Mouse (Mus musculus): Measurements from ENCODE around the gene Fbxo17. TPM values are rescaled to one million over a fixed set of nuclear protein-coding genes. Genes with fewer than 3 reads are reported as not detected.

The Fbxo17 gene
- polyA plus RNA-seq, 1 experiment from 2014 or later, result 5.3 TPM

- no peak for ATAC-seq
- Histone ChIP-seq H3K9me3 (replicated peaks) (no peaks in the 10 kb centered on the region), H3K4me3 (peak overlapping the region; percentile 55), H3K27ac (0 out of 2 replicates have a peak overlapping the region, but pooled peaks have one; percentile 16), H3K4me1 (peaks cover 13% of the 10 kb centered on the region), H3K9ac (peak overlapping the region; percentile 82), H3K4me2 (peak overlapping the region; percentile 85), H3K27me3 (no peaks in the 10 kb centered on the region), H3K36me3 (ENCODE audit: poor library complexity, severe bottlenecking) (peaks cover 53% of the 10 kb centered on the region)
- 2% methylated on average over 13 of the region's 13 CpGs for WGBS
Measured at GRCm38 (mm10) chr7:28741368-28741708, 24.7 kb downstream of the Fbxo17 start.

- Histone ChIP-seq H3K4me2 (peak within 1 kb of the TSS; percentile 85), H3K4me1 (peaks cover 13% of the 10 kb centered on the region), H3K9me3 (replicated peaks) (no peaks in the 10 kb centered on the region), H3K4me3 (peak within 1 kb of the TSS; percentile 55), H3K36me3 (ENCODE audit: poor library complexity, severe bottlenecking) (peaks cover 52% of the 10 kb centered on the region), H3K9ac (peak within 1 kb of the TSS; percentile 82), H3K27me3 (no peaks in the 10 kb centered on the region), H3K27ac (peak within 1 kb of the TSS; percentile 75)
- WGBS, result under 1% methylated on average over 39 of the region's 39 CpGs
- ATAC-seq, result peak; percentile 99
Measured at GRCm38 (mm10) chr7:28741709-28742438, 25.3 kb downstream of the Fbxo17 start, which contains the start of the genes Mrps12 and Sars2. Mrps12 (minus strand) TSS chr7:28741820. Sars2 (plus strand) TSS chr7:28741992.

- Histone ChIP-seq H3K4me2 (no peak overlapping the region), H3K27ac (no peak overlapping the region), H3K9ac (no peak overlapping the region), H3K4me3 (no peak overlapping the region), H3K27me3 (no peaks in the 10 kb centered on the region), H3K4me1 (no peaks in the 10 kb centered on the region), H3K36me3 (ENCODE audit: poor library complexity, severe bottlenecking) (peaks cover 61% of the 10 kb centered on the region), H3K9me3 (replicated peaks) (no peaks in the 10 kb centered on the region)
- WGBS, result 96% methylated on average over 7 of the region's 7 CpGs
- ATAC-seq, result no peak
Measured at GRCm38 (mm10) chr7:28749935-28750334, 33.3 kb downstream of the Fbxo17 start.

GRCm38 (mm10) chr7:28756079-28756478 lies 39.5 kb downstream of the Fbxo17 start, which contains the start of gene Ccer2:
Ccer2 (plus strand) TSS chr7:28756174.
- no peak for ATAC-seq

GRCm38 (mm10) chr7:28758623-28759022 lies 42.0 kb downstream of the Fbxo17 start:
- WGBS, result 79% methylated on average over 13 of the region's 13 CpGs
- peaks cover 9% of the 10 kb centered on the region; the same call in 1 of the 2 replicates for H3K4me1 ChIP-seq
- no peak overlapping the region for H3K27ac ChIP-seq
- no peak overlapping the region for H3K4me2 ChIP-seq
- H3K36me3 ChIP-seq (ENCODE audit: poor library complexity, severe bottlenecking), result peaks cover 48% of the 10 kb centered on the region
- ATAC-seq, result no peak
- H3K9me3 ChIP-seq (replicated peaks), result no peaks in the 10 kb centered on the region
- H3K27me3 ChIP-seq, result peaks cover 26% of the 10 kb centered on the region
- no peak overlapping the region for H3K9ac ChIP-seq
- H3K4me3 ChIP-seq, result no peak overlapping the region

More at GRCm38 (mm10) chr7:28756079-28756478, 39.5 kb downstream of the Fbxo17 start, which contains the start of gene Ccer2:
- Histone ChIP-seq H3K4me3 (peak within 1 kb of the TSS; percentile 12; the same call in 1 of the 2 replicates), H3K9me3 (replicated peaks) (no peaks in the 10 kb centered on the region), H3K4me2 (peak within 1 kb of the TSS; percentile 45), H3K27me3 (peaks cover 26% of the 10 kb centered on the region), H3K9ac (peak within 1 kb of the TSS; percentile 45; the same call in 1 of the 2 replicates), H3K36me3 (ENCODE audit: poor library complexity, severe bottlenecking) (peaks cover 46% of the 10 kb centered on the region), H3K27ac (no peak within 1 kb of the TSS), H3K4me1 (peaks cover 9% of the 10 kb centered on the region; the same call in 1 of the 2 replicates)
- 5% methylated on average over 17 of the region's 17 CpGs for WGBS

- 96% methylated on average over 9 of the region's 9 CpGs for WGBS
- Histone ChIP-seq H3K27me3 (peaks cover 6% of the 10 kb centered on the region), H3K4me1 (peaks cover 8% of the 10 kb centered on the region), H3K4me2 (no peak overlapping the region), H3K36me3 (ENCODE audit: poor library complexity, severe bottlenecking) (peaks cover 45% of the 10 kb centered on the region), H3K9me3 (replicated peaks) (no peaks in the 10 kb centered on the region), H3K4me3 (no peak overlapping the region), H3K9ac (no peak overlapping the region), H3K27ac (no peak overlapping the region)
- no peak for ATAC-seq
Measured at GRCm38 (mm10) chr7:28761907-28762306, 45.3 kb downstream of the Fbxo17 start.

GRCm38 (mm10) chr7:28765211-28765610 lies 48.6 kb downstream of the Fbxo17 start:
- peaks cover 25% of the 10 kb centered on the region for H3K36me3 ChIP-seq (ENCODE audit: poor library complexity, severe bottlenecking)
- peak overlapping the region; percentile 76; the same call in 1 of the 2 replicates for H3K4me3 ChIP-seq
- H3K9me3 ChIP-seq (replicated peaks), result no peaks in the 10 kb centered on the region
- H3K4me2 ChIP-seq, result peak overlapping the region; percentile 78
- H3K27ac ChIP-seq, result no peak overlapping the region
- peaks cover 28% of the 10 kb centered on the region for H3K4me1 ChIP-seq
- ATAC-seq, result no peak
- H3K27me3 ChIP-seq, result no peaks in the 10 kb centered on the region
- 84% methylated on average over 6 of the region's 6 CpGs for WGBS
- peak overlapping the region; percentile 71; the same call in 1 of the 2 replicates for H3K9ac ChIP-seq

GRCm38 (mm10) chr7:28766173-28766879 lies 49.7 kb downstream of the Fbxo17 start, which contains the start of gene Sirt2:
Sirt2 (plus strand) TSS chr7:28766735.
- peak within 1 kb of the TSS; percentile 71 for H3K9ac ChIP-seq
- peak within 1 kb of the TSS; percentile 76 for H3K4me3 ChIP-seq
- H3K27ac ChIP-seq, result no peak within 1 kb of the TSS
- H3K36me3 ChIP-seq (ENCODE audit: poor library complexity, severe bottlenecking), result peaks cover 14% of the 10 kb centered on the region
- no peaks in the 10 kb centered on the region for H3K27me3 ChIP-seq
- H3K4me2 ChIP-seq, result peak within 1 kb of the TSS; percentile 79
- no peaks in the 10 kb centered on the region for H3K9me3 ChIP-seq (replicated peaks)
- under 1% methylated on average over 45 of the region's 45 CpGs for WGBS
- peaks cover 28% of the 10 kb centered on the region for H3K4me1 ChIP-seq
- peak; percentile 99 for ATAC-seq

- ATAC-seq, result no peak; the same call in 1 of the 2 replicates
- Histone ChIP-seq H3K27ac (no peak overlapping the region), H3K36me3 (ENCODE audit: poor library complexity, severe bottlenecking) (peaks cover 11% of the 10 kb centered on the region), H3K9me3 (replicated peaks) (no peaks in the 10 kb centered on the region), H3K4me1 (peaks cover 28% of the 10 kb centered on the region), H3K4me3 (peak overlapping the region; percentile 76), H3K27me3 (no peaks in the 10 kb centered on the region), H3K4me2 (peak overlapping the region; percentile 79), H3K9ac (peak overlapping the region; percentile 66)
- 4% methylated on average over 14 of the region's 14 CpGs for WGBS
Measured at GRCm38 (mm10) chr7:28766910-28767309, 50.3 kb downstream of the Fbxo17 start.

- H3K9ac ChIP-seq, result peak within 1 kb of the TSS; percentile 71
- H3K4me1 ChIP-seq, result peaks cover 28% of the 10 kb centered on the region
- peak within 1 kb of the TSS; percentile 76 for H3K4me3 ChIP-seq
- peaks cover 13% of the 10 kb centered on the region for H3K36me3 ChIP-seq (ENCODE audit: poor library complexity, severe bottlenecking)
- peak within 1 kb of the TSS; percentile 79 for H3K4me2 ChIP-seq
- no peak within 1 kb of the TSS for H3K27ac ChIP-seq
- 62% methylated on average over 7 of the region's 7 CpGs for WGBS
- ATAC-seq, result no peak
- H3K27me3 ChIP-seq, result no peaks in the 10 kb centered on the region
- H3K9me3 ChIP-seq (replicated peaks), result no peaks in the 10 kb centered on the region
Measured at GRCm38 (mm10) chr7:28767462-28767965, 50.9 kb downstream of the Fbxo17 start, which contains the start of gene Nfkbib. Nfkbib (minus strand) TSS chr7:28767512.

GRCm38 (mm10) chr7:28769414-28769958 lies 52.9 kb downstream of the Fbxo17 start:
- 90% methylated on average over 9 of the region's 9 CpGs for WGBS
- H3K9me3 ChIP-seq (replicated peaks), result no peaks in the 10 kb centered on the region
- no peak for ATAC-seq
- no peak overlapping the region for H3K9ac ChIP-seq
- H3K36me3 ChIP-seq (ENCODE audit: poor library complexity, severe bottlenecking), result peaks cover 22% of the 10 kb centered on the region; the same call in 1 of the 2 replicates
- no peak overlapping the region for H3K27ac ChIP-seq
- H3K4me2 ChIP-seq, result no peak overlapping the region
- H3K4me3 ChIP-seq, result no peak overlapping the region
- H3K4me1 ChIP-seq, result peaks cover 28% of the 10 kb centered on the region
- no peaks in the 10 kb centered on the region for H3K27me3 ChIP-seq

Measured in forebrain, embryonic 13.5 days (tissue).